Mouse (Mus musculus) G1E (cell line): ENCODE results near the gene Rbm4b. TPM values are rescaled to one million over a fixed set of nuclear protein-coding genes. Genes with fewer than 3 reads are reported as not detected.

ENCODE experiments used
- ATAC-seq: 2 replicates; pipeline ENCODE4 v1.8.0; 2016; ENCODE audit warnings: mild to moderate bottlenecking; ENCODE audit not compliant: insufficient number of reproducible peaks, poor library complexity, low FRiP score, severe bottlenecking; ENCODE audit errors: extremely low read depth
- DNase-seq: peaks from one replicate; pipeline ENCODE4 v3.0.0; 2012; ENCODE audit warnings: low spot score
- H3K27me3 ChIP-seq: 2 replicates; pipeline ENCODE4 v1.6.1; 2012; ENCODE audit warnings: mild to moderate bottlenecking, low read length, inconsistent platforms; ENCODE audit not compliant: insufficient read depth
- H3K36me3 ChIP-seq: replicated peaks from 2 replicates; pipeline ENCODE3; 2012; ENCODE audit warnings: mild to moderate bottlenecking, inconsistent platforms
- H3K4me1 ChIP-seq: 2 replicates; pipeline ENCODE4 v1.6.1; 2012; ENCODE audit warnings: low read depth, low read length, inconsistent platforms, mixed read lengths; ENCODE audit not compliant: insufficient read depth
- H3K4me3 ChIP-seq: 2 replicates; pipeline ENCODE4 v1.5.1; 2012; ENCODE audit warnings: low read depth, mild to moderate bottlenecking, inconsistent platforms, low read length, moderate library complexity, mixed read lengths
- H3K9me3 ChIP-seq: replicated peaks from 2 replicates; pipeline ENCODE4 v1.6.1; 2012; ENCODE audit warnings: inconsistent platforms
- CTCF ChIP-seq: IDR thresholded peaks from 2 replicates; pipeline ENCODE4 v1.5.1; 2012; ENCODE audit warnings: low read depth, low read length, inconsistent platforms, mixed read lengths
- GATA1 ChIP-seq: IDR thresholded peaks from 2 replicates; pipeline ENCODE4 v1.6.1; 2012; ENCODE audit warnings: borderline replicate concordance, low read length, inconsistent platforms, mixed read lengths
- GATA2 ChIP-seq: IDR thresholded peaks from 2 replicates; pipeline ENCODE4 v1.6.1; 2012; ENCODE audit warnings: low read depth, low read length, inconsistent platforms, borderline replicate concordance
- POLR2AphosphoS5 ChIP-seq: IDR thresholded peaks from 2 replicates; pipeline ENCODE4 v1.6.1; 2012; ENCODE audit warnings: low read depth, low read length, inconsistent platforms; ENCODE audit not compliant: insufficient replicate concordance
- TAL1 ChIP-seq: conservative IDR thresholded peaks from 2 replicates; pipeline ENCODE4 v1.6.1; 2012; ENCODE audit warnings: low read depth, low read length, inconsistent platforms, mixed read lengths
- polyA plus RNA-seq: library from polyadenylated mRNA; stranded (reverse); fragments of >175 nt; gene quantifications from 2 replicates; pipeline ENCODE4 v1.2.3, GENCODE M21; 2012
- total RNA-seq, 2 experiments: library from RNA; stranded (forward) in 1 of 2; stranded (reverse) in 1 of 2; fragments of 200-1000 nt in 1 of 2; fragments of >200 nt in 1 of 2; fragmentation: Nextera tagmentation in 1 of 2; gene quantifications; 2 replicates each; pipeline ENCODE4 v1.2.3; 2014 to 2017

Rbm4b gene
- total and polyA plus RNA-seq, 3 experiments: 5.1 to 20.7 (median 9.8) TPM

GRCm38 (mm10) chr19:4712781-4713526 lies 43.3 kb upstream of the Rbm4b start:
- DNase-seq (no peak), ATAC-seq (no peak)
- Histone ChIP-seq H3K27me3 (peaks cover 20% of the 10 kb centered on the region), H3K4me3 (no peak overlapping the region), H3K9me3 (peaks cover 12% of the 10 kb centered on the region), H3K4me1 (no peaks in the 10 kb centered on the region), H3K36me3 (no peaks in the 10 kb centered on the region)
- no peak for TF ChIP-seq GATA1
- TF ChIP-seq POLR2AphosphoS5: no peak
- TF ChIP-seq GATA2: no peak
- TF ChIP-seq CTCF: no peak
- no peak for TF ChIP-seq TAL1

- ATAC-seq (no peak), DNase-seq (no peak)
- peaks cover 8% of the 10 kb centered on the region for H3K4me1 ChIP-seq
- H3K36me3 ChIP-seq: no peaks in the 10 kb centered on the region
- peaks cover 12% of the 10 kb centered on the region for H3K9me3 ChIP-seq
- H3K4me3 ChIP-seq: no peak overlapping the region
- TF ChIP-seq GATA2 (no peak), POLR2AphosphoS5 (no peak), CTCF (no peak), GATA1 (no peak), TAL1 (no peak)
- peaks cover 20% of the 10 kb centered on the region for H3K27me3 ChIP-seq
Measured at GRCm38 (mm10) chr19:4713886-4714285, 42.4 kb upstream of the Rbm4b start.

- Histone ChIP-seq H3K36me3 (no peaks in the 10 kb centered on the region), H3K9me3 (peaks cover 8% of the 10 kb centered on the region), H3K27me3 (peaks cover 27% of the 10 kb centered on the region), H3K4me3 (no peak overlapping the region), H3K4me1 (peaks cover 10% of the 10 kb centered on the region)
- no peak for DNase-seq
- no peak for ATAC-seq
- TF ChIP-seq POLR2AphosphoS5: no peak
- no peak for TF ChIP-seq GATA2
- no peak for TF ChIP-seq CTCF
- TF ChIP-seq GATA1: no peak
- TF ChIP-seq TAL1: no peak
Measured at GRCm38 (mm10) chr19:4716756-4717155, 39.5 kb upstream of the Rbm4b start.

GRCm38 (mm10) chr19:4717281-4717680 lies 39.0 kb upstream of the Rbm4b start:
- H3K36me3 ChIP-seq: no peaks in the 10 kb centered on the region
- peaks cover 4% of the 10 kb centered on the region for H3K9me3 ChIP-seq
- DNase-seq (no peak), ATAC-seq (no peak)
- H3K4me3 ChIP-seq: no peak overlapping the region
- H3K4me1 ChIP-seq: peaks cover 10% of the 10 kb centered on the region
- TF ChIP-seq POLR2AphosphoS5 (no peak), TAL1 (no peak), GATA2 (no peak), GATA1 (no peak), CTCF (no peak)
- peaks cover 26% of the 10 kb centered on the region for H3K27me3 ChIP-seq

- Histone ChIP-seq H3K4me1 (peaks cover 10% of the 10 kb centered on the region), H3K36me3 (no peaks in the 10 kb centered on the region), H3K9me3 (no peaks in the 10 kb centered on the region), H3K27me3 (peaks cover 22% of the 10 kb centered on the region), H3K4me3 (no peak overlapping the region; the same call in 1 of the 2 replicates)
- TF ChIP-seq CTCF (no peak), POLR2AphosphoS5 (no peak), TAL1 (no peak), GATA2 (no peak), GATA1 (no peak)
- DNase-seq: no peak
- ATAC-seq: no peak
Measured at GRCm38 (mm10) chr19:4718716-4719115, 37.6 kb upstream of the Rbm4b start.

- no peak for DNase-seq
- no peak for TF ChIP-seq GATA1
- no peak for TF ChIP-seq GATA2
- no peak for TF ChIP-seq TAL1
- no peak for TF ChIP-seq POLR2AphosphoS5
- no peak for TF ChIP-seq CTCF
- no peaks in the 10 kb centered on the region for H3K36me3 ChIP-seq
- no peak for ATAC-seq
- peaks cover 23% of the 10 kb centered on the region; the same call in 1 of the 2 replicates for H3K27me3 ChIP-seq
- no peak overlapping the region for H3K4me3 ChIP-seq
- H3K4me1 ChIP-seq: peaks cover 10% of the 10 kb centered on the region
- H3K9me3 ChIP-seq: no peaks in the 10 kb centered on the region
Measured at GRCm38 (mm10) chr19:4719351-4719764, 36.9 kb upstream of the Rbm4b start.
